Mouse (Mus musculus) hindbrain, postnatal 0 days (tissue): ENCODE measurements around the gene 1700008O03Rik. TPM values are rescaled to one million over a fixed set of nuclear protein-coding genes. Genes with fewer than 3 reads are reported as not detected.

Source experiments
- ATAC-seq: fragments of 200-750 bp; cut with Nextera tagmentation; 2 replicates; pipeline ENCODE4 v1.8.0; 2017; ENCODE audit warnings: mild to moderate bottlenecking, moderate TSS enrichment, moderate library complexity
- DNase-seq: peaks from one replicate; pipeline ENCODE4 v3.0.0-alpha.2; 2015; ENCODE audit warnings: low spot score
- H3K27ac ChIP-seq: fragments of 300-500 bp; sonication (generic); 2 replicates; pipeline ENCODE4 v1.5.1; 2014; ENCODE audit warnings: mild to moderate bottlenecking
- H3K27me3 ChIP-seq: fragments of 300-500 bp; sonication (generic); 2 replicates; pipeline ENCODE4 v1.6.1; 2014; ENCODE audit warnings: low read length, mixed read lengths; ENCODE audit not compliant: insufficient read depth
- H3K36me3 ChIP-seq: fragments of 300-500 bp; sonication (generic); 2 replicates; pipeline ENCODE4 v1.6.1; 2014; ENCODE audit warnings: low read length, mixed read lengths; ENCODE audit not compliant: insufficient read depth
- H3K4me1 ChIP-seq: fragments of 300-500 bp; sonication (generic); 2 replicates; pipeline ENCODE4 v1.6.1; 2014; ENCODE audit warnings: antibody characterized with exemption, low read length, mixed read lengths; ENCODE audit not compliant: insufficient read depth
- H3K4me2 ChIP-seq: fragments of 300-500 bp; sonication (generic); 2 replicates; pipeline ENCODE4 v1.6.1; 2014; ENCODE audit warnings: low read depth, mild to moderate bottlenecking, low read length, moderate library complexity, mixed read lengths
- H3K4me3 ChIP-seq: fragments of 300-500 bp; sonication (generic); 2 replicates; pipeline ENCODE4 v1.5.1; 2014; ENCODE audit warnings: low read length
- H3K9ac ChIP-seq: fragments of 300-500 bp; sonication (generic); replicated peaks from 2 replicates; pipeline ENCODE4 v1.6.1; 2014; ENCODE audit warnings: mild to moderate bottlenecking, low read length, moderate library complexity, mixed read lengths
- H3K9me3 ChIP-seq: fragments of 300-500 bp; sonication (generic); 2 replicates; pipeline ENCODE4 v1.6.1; 2016; ENCODE audit warnings: low read length, mixed read lengths
- CTCF ChIP-seq: IDR thresholded peaks from 2 replicates; pipeline ENCODE4 v1.5.1; 2016; ENCODE audit warnings: antibody characterized with exemption, control low read depth, low read depth
- WGBS: fragments of 180-500 bp; shearing (Covaris S2); extraction: QIAGEN DNeasy Blood & Tissue Kit; methylation state at CpG from one replicate; pipeline ENCODE4 v1.1.7; 2014; 5-methylcytosine and 5-hydroxymethylcytosine counted together
- polyA plus RNA-seq: library from polyadenylated mRNA; unstranded; fragments of >200 nt; fragmentation: Nextera tagmentation; extraction: Ambion mirVana; gene quantifications from 2 replicates; pipeline ENCODE4 v1.2.1, GENCODE M21; 2015
- total RNA-seq: library from RNA; depleted of rRNA; stranded (reverse); fragments of >200 nt; gene quantifications from 2 replicates; pipeline ENCODE4 v1.2.3, GENCODE M21; 2014; rRNA removed

1700008O03Rik gene
- total RNA-seq (1.4 and 2.3 TPM in 2 replicates), polyA plus RNA-seq (3.3 and 3.6 TPM in 2 replicates)

- Histone ChIP-seq H3K27ac (peak within 1 kb of the TSS; percentile 83), H3K9me3 (no peaks in the 10 kb centered on the region), H3K4me3 (peak within 1 kb of the TSS; percentile 59), H3K36me3 (no peaks in the 10 kb centered on the region), H3K4me2 (peak within 1 kb of the TSS; percentile 94), H3K9ac (peak within 1 kb of the TSS; percentile 72), H3K4me1 (no peaks in the 10 kb centered on the region), H3K27me3 (no peaks in the 10 kb centered on the region)
- DNase-seq = no peak
- ATAC-seq = no peak
- TF ChIP-seq CTCF = no peak
- 79% methylated on average over 12 of the region's 12 CpGs for WGBS
Observed at GRCm38 (mm10) chr7:44385720-44386119, at the start of gene 1700008O03Rik. 1700008O03Rik (minus strand) TSS chr7:44385820.

DNA sequence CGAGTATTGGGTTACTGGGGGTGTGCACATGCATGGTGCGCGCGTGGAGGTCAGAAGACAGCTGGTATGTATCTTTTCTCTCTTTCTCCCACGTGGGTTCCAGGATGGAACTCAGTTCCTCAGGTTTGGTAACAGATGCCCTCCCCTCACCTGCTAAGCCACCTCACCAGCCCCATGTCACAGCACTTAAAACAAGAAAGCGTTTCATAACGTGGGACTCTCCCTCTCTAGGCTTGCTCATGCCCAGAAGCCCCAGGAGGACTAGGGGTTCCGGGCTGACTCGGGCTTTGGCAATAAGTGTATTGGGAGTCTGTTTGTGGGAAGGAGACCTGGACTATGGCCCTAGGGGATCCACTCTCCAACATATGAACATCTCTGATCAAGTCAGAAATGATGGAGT, 48.5 kb upstream of the 1700008O03Rik start:
- H3K4me2 ChIP-seq = no peak overlapping the region
- no peak overlapping the region for H3K9ac ChIP-seq
- H3K4me3 ChIP-seq = no peak overlapping the region
- no peaks in the 10 kb centered on the region for H3K36me3 ChIP-seq
- DNase-seq (no peak), ATAC-seq (no peak)
- TF ChIP-seq CTCF = no peak
- H3K27ac ChIP-seq = no peak overlapping the region
- peaks cover 25% of the 10 kb centered on the region; the same call in 1 of the 2 replicates for H3K4me1 ChIP-seq
- no peaks in the 10 kb centered on the region for H3K27me3 ChIP-seq
- WGBS = 76% methylated on average over 9 of the region's 9 CpGs
- H3K9me3 ChIP-seq = no peaks in the 10 kb centered on the region

GRCm38 (mm10) chr7:44433371-44433770, 47.8 kb upstream of the 1700008O03Rik start:
- no peak overlapping the region for H3K27ac ChIP-seq
- DNase-seq (peak; percentile 86), ATAC-seq (peak; percentile 53)
- H3K36me3 ChIP-seq = no peaks in the 10 kb centered on the region
- H3K9ac ChIP-seq = no peak overlapping the region
- no peak overlapping the region for H3K4me2 ChIP-seq
- peaks cover 25% of the 10 kb centered on the region; the same call in 1 of the 2 replicates for H3K4me1 ChIP-seq
- no peaks in the 10 kb centered on the region for H3K9me3 ChIP-seq
- WGBS = 13% methylated on average over 7 of the region's 7 CpGs
- no peaks in the 10 kb centered on the region for H3K27me3 ChIP-seq
- TF ChIP-seq CTCF = no peak
- no peak overlapping the region for H3K4me3 ChIP-seq

DNA sequence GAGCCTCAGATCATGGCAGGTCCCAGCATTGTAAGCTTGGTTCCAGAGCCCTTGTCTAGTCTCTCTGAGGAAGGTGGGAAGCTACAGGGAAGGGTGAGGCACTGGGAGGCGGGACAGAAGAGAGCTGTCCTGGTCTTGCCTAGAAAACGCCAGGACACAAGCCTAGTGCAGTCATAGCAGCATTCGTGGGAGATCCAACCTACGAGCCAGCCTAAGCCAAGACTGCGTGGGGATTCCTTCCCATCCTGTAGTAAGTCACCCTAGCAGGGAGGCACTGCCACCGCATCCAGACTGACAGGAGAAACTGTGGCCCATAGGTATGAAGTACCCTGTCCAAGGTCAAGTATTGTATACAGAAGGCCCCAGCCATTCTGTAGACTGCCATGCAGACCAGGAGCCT, 46.9 kb upstream of the 1700008O03Rik start:
- DNase-seq = no peak
- ATAC-seq = no peak
- H3K4me3 ChIP-seq = no peak overlapping the region
- no peaks in the 10 kb centered on the region for H3K36me3 ChIP-seq
- H3K9me3 ChIP-seq = no peaks in the 10 kb centered on the region
- H3K4me1 ChIP-seq = peaks cover 32% of the 10 kb centered on the region
- 74% methylated on average over 6 of the region's 6 CpGs for WGBS
- no peak overlapping the region for H3K4me2 ChIP-seq
- H3K9ac ChIP-seq = no peak overlapping the region
- no peak for TF ChIP-seq CTCF
- no peak overlapping the region for H3K27ac ChIP-seq
- H3K27me3 ChIP-seq = no peaks in the 10 kb centered on the region

- H3K9ac ChIP-seq = peak overlapping the region; percentile 97
- H3K27ac ChIP-seq = peak overlapping the region; percentile 99
- H3K27me3 ChIP-seq = no peaks in the 10 kb centered on the region
- DNase-seq (peak; percentile 68), ATAC-seq (peak; percentile 46)
- no peaks in the 10 kb centered on the region for H3K36me3 ChIP-seq
- H3K4me1 ChIP-seq = peaks cover 38% of the 10 kb centered on the region
- H3K4me2 ChIP-seq = peak overlapping the region; percentile 83
- 1% methylated on average over 27 of the region's 32 CpGs for WGBS
- H3K4me3 ChIP-seq = peak overlapping the region; percentile 80
- TF ChIP-seq CTCF = no peak
- no peaks in the 10 kb centered on the region for H3K9me3 ChIP-seq
Observed at GRCm38 (mm10) chr7:44429534-44430488, 44.2 kb upstream of the 1700008O03Rik start.

DNA sequence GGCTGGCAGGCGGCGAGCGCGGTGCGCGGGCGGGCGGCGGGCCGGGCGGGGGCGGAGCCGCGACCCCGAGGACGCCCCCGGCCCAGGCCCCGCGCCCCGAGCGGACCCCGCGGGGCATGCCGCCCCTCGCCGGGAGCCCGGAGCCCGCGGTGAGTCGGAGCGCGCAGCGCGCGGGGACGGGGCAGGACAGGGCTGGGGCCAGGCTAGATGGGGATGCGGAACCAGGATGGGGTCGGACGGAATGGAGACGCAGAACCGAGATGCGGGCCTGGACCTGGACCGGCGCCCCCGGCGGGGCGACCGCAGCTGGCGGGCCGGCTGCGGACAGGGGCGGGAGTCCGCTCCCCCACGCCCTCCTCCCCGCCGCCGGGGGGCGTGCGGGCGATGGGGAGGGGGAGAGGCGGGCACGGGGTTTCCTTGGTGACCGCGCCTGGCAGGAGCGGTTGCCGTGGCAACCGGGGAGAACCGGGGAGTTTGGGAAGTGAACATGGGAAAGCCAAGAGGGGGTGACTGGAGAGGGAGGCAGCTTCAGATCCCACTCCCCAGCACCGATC, 43.4 kb upstream of the 1700008O03Rik start, which contains the start of gene Lrrc4b:
Gene Lrrc4b, plus strand, starts transcription at position 51 of the 554 bp plus-strand sequence.
- peak within 1 kb of the TSS; percentile 80 for H3K4me3 ChIP-seq
- no peaks in the 10 kb centered on the region for H3K9me3 ChIP-seq
- H3K9ac ChIP-seq = peak within 1 kb of the TSS; percentile 97
- H3K4me1 ChIP-seq = peaks cover 38% of the 10 kb centered on the region
- peak within 1 kb of the TSS; percentile 83 for H3K4me2 ChIP-seq
- WGBS = 2% methylated on average over 23 of the region's 69 CpGs
- no peaks in the 10 kb centered on the region for H3K36me3 ChIP-seq
- H3K27ac ChIP-seq = peak within 1 kb of the TSS; percentile 99
- no peaks in the 10 kb centered on the region for H3K27me3 ChIP-seq
- DNase-seq (peak; percentile 95), ATAC-seq (peak; percentile 66)
- TF ChIP-seq CTCF = no peak
